Mouse (Mus musculus): ENCODE results near the gene Lrrtm3.

DNA sequence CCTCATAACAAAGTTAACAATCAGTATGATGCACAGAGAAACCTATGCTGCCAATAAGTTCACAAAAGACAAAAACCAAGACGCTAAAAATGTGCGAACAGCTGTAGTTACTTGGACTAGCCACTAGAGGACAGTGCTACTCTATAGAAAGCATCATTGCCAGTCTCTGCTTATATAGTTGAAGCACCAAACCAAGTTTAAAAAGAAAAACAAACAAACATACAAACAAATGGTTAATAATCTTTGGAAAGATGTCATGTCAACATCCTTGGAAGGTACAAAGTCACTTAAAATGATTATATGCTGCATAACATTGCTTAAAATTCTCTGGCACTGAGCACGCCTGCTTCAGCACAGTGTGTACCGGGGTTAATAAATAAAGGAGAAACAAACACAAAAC is 5.6 kb downstream of the Lrrtm3 start:
- TF ChIP-seq POLR2A (IDR thresholded peaks at IDR 0.05; ENCODE audit: extremely low read depth, insufficient read depth, low read length) = no peak
- peak; percentile 57 for TF ChIP-seq CTCF (IDR thresholded peaks at IDR 0.05; ENCODE audit: extremely low read depth, insufficient read depth, low read length)
